Mouse (Mus musculus): Measurements from ENCODE around the gene Glud1. TPM values are rescaled to one million over a fixed set of nuclear protein-coding genes. Genes with fewer than 3 reads are reported as not detected.
A peak's percentile ranks its signal among the peaks of the same experiment; 100 is the strongest.

Glud1 gene
- total RNA-seq, 2 experiments from 2014 or later, result 316 to 317 TPM

GRCm38 (mm10) chr14:34316346-34316745 lies 5.8 kb downstream of the Glud1 start:
- no peak overlapping the region for H3K27ac ChIP-seq
- no peak overlapping the region for H3K4me3 ChIP-seq
- no peak for TF ChIP-seq CTCF (conservative IDR thresholded peaks at IDR 0.05)
- no peak for DNase-seq (ENCODE audit: low spot score in 2 of 2)

GRCm38 (mm10) chr14:34317431-34317830 lies 6.9 kb downstream of the Glud1 start:
- no peak overlapping the region for H3K27ac ChIP-seq
- TF ChIP-seq CTCF (conservative IDR thresholded peaks at IDR 0.05), result no peak
- no peak for DNase-seq (ENCODE audit: low spot score in 2 of 2)
- no peak overlapping the region for H3K4me3 ChIP-seq

- no peak for DNase-seq (ENCODE audit: low spot score in 2 of 2)
- no peak for TF ChIP-seq CTCF (conservative IDR thresholded peaks at IDR 0.05)
- H3K27ac ChIP-seq, result no peak overlapping the region
Observed at GRCm38 (mm10) chr14:34318113-34318512, 7.6 kb downstream of the Glud1 start.

GRCm38 (mm10) chr14:34323576-34324085 lies 13.1 kb downstream of the Glud1 start:
- H3K4me3 ChIP-seq, result no peak overlapping the region
- H3K27ac ChIP-seq, result no peak overlapping the region
- no peak for TF ChIP-seq CTCF (conservative IDR thresholded peaks at IDR 0.05)
- no peak for DNase-seq (ENCODE audit: low spot score in 2 of 2)

More at GRCm38 (mm10) chr14:34318113-34318512, 7.6 kb downstream of the Glud1 start:
- H3K4me3 ChIP-seq, result no peak overlapping the region

GRCm38 (mm10) chr14:34326606-34327005 lies 16.1 kb downstream of the Glud1 start:
- no peak for TF ChIP-seq CTCF (conservative IDR thresholded peaks at IDR 0.05)
- H3K4me3 ChIP-seq, result no peak overlapping the region
- no peak for DNase-seq (ENCODE audit: low spot score in 2 of 2)
- H3K27ac ChIP-seq, result no peak overlapping the region

GRCm38 (mm10) chr14:34327618-34328017 lies 17.1 kb downstream of the Glud1 start:
- H3K27ac ChIP-seq, result no peak overlapping the region
- no peak for TF ChIP-seq CTCF (conservative IDR thresholded peaks at IDR 0.05)
- DNase-seq (ENCODE audit: low spot score in 2 of 2), result no peak
- H3K4me3 ChIP-seq, result no peak overlapping the region

GRCm38 (mm10) chr14:34330657-34331158 lies 20.2 kb downstream of the Glud1 start:
- no peak for TF ChIP-seq CTCF (conservative IDR thresholded peaks at IDR 0.05)

GRCm38 (mm10) chr14:34331886-34332285 lies 21.4 kb downstream of the Glud1 start:
- peak; percentile 35 to 63 for DNase-seq (ENCODE audit: low spot score in 2 of 2)
- Histone ChIP-seq H3K27ac (peak overlapping the region; percentile 90), H3K4me3 (no peak overlapping the region)
- TF ChIP-seq CTCF (conservative IDR thresholded peaks at IDR 0.05), result no peak

More at GRCm38 (mm10) chr14:34330657-34331158, 20.2 kb downstream of the Glud1 start:
- Histone ChIP-seq H3K27ac (peak overlapping the region; percentile 90), H3K4me3 (no peak overlapping the region)
- DNase-seq (ENCODE audit: low spot score in 2 of 2), result no peak

- no peak overlapping the region for H3K4me3 ChIP-seq
- peak; percentile 28 to 79 for DNase-seq (ENCODE audit: low spot score in 2 of 2)
- no peak for TF ChIP-seq CTCF (conservative IDR thresholded peaks at IDR 0.05)
- peak overlapping the region; percentile 90 for H3K27ac ChIP-seq
Observed at GRCm38 (mm10) chr14:34332476-34332875, 21.9 kb downstream of the Glud1 start.

- TF ChIP-seq CTCF (conservative IDR thresholded peaks at IDR 0.05), result no peak
- Histone ChIP-seq H3K4me3 (no peak overlapping the region), H3K27ac (peak overlapping the region; percentile 80)
- peak in 1 of 2 experiments; percentile 34 for DNase-seq (ENCODE audit: low spot score in 2 of 2)
Observed at GRCm38 (mm10) chr14:34339446-34339845, 28.9 kb downstream of the Glud1 start.

GRCm38 (mm10) chr14:34341993-34342392 lies 31.5 kb downstream of the Glud1 start:
- H3K27ac ChIP-seq, result peak overlapping the region; percentile 64
- DNase-seq (ENCODE audit: low spot score in 2 of 2), result no peak
- TF ChIP-seq CTCF (conservative IDR thresholded peaks at IDR 0.05), result no peak
- no peak overlapping the region for H3K4me3 ChIP-seq

- no peak for DNase-seq (ENCODE audit: low spot score in 2 of 2)
- Histone ChIP-seq H3K4me3 (no peak overlapping the region), H3K27ac (peak overlapping the region; percentile 64; the same call in 1 of the 2 replicates)
- TF ChIP-seq CTCF (conservative IDR thresholded peaks at IDR 0.05), result no peak
Observed at GRCm38 (mm10) chr14:34343078-34343477, 32.6 kb downstream of the Glud1 start.

GRCm38 (mm10) chr14:34344361-34344760 lies 33.8 kb downstream of the Glud1 start:
- TF ChIP-seq CTCF (conservative IDR thresholded peaks at IDR 0.05), result no peak
- Histone ChIP-seq H3K27ac (peak overlapping the region; percentile 23; the same call in 1 of the 2 replicates), H3K4me3 (no peak overlapping the region)
- DNase-seq (ENCODE audit: low spot score in 2 of 2), result no peak

Data from layer of hippocampus, adult 2 months (tissue).